ENCODE assay signal across 14 mouse cellular contexts in the genomic region with DNA sequence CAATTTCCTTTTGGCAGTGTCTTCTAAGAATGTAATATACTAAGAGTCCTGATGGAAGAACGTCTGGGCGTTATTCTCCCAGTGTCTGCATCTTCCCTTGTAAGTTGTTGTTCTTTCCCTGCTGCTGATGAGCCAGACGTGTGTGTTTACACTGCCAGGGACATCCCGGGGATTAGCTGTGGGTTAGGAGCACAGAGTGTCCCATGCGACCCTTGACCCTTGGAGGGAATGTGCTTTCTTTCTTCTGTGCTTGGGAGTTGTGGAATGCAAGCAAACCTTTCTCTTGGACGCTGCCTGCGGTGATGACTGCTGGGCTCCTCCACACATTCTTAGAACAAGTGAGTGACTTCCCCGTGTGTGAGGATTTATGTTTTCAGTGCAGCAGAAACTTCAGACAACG.
DNase-seq lines count a peak whose midpoint lies in the region; ATAC-seq and TF ChIP-seq lines count a peak whose summit lies in the region.
"Had no signal": no experiment of that assay in that cellular context is flagged by ENCODE, and none has a peak within 500 bp of the region (broad histone marks: within the 10 kb centered on the region; RNA-seq: fewer than 3 reads in every experiment).

No protein-coding gene starts in this region.

- H3K4me2 ChIP-seq in liver, embryonic 12.5 days: no peak overlapping the region
- no peak overlapping the region for H3K4me2 ChIP-seq in lung, postnatal 0 days (replicated peaks; ENCODE audit: low read depth, low read length)
- H3K4me2 ChIP-seq: embryonic facial prominence, embryonic 12.5 days; limb, embryonic 13.5 days had no signal

- DNase-seq in liver, adult 2 months (ENCODE audit: extremely low read depth, low read depth, low spot score): peak; percentile 16
- DNase-seq in ZHBTc4 (ENCODE audit: low read depth, low spot score): peak; percentile 20
- DNase-seq in forelimb bud, embryonic 11.5 days (ENCODE audit: low read depth, low spot score): peak; percentile 23
- peak; percentile 45 for DNase-seq in lung, postnatal 0 days (ENCODE audit: low spot score)
- no peak for DNase-seq in thymus, postnatal 0 days (ENCODE audit: low spot score)
- no peak for DNase-seq in layer of hippocampus, adult 8-10 months (ENCODE audit: low spot score in 2 of 2)
- DNase-seq: forebrain, postnatal 0 days; right cerebral cortex, postnatal 25 days; thymus, adult 2 months had no signal

- no peaks in the 10 kb centered on the region for H3K27me3 ChIP-seq in liver, adult 2 months (ENCODE audit: control insufficient read depth, insufficient read depth, low read length)
- no peaks in the 10 kb centered on the region for H3K27me3 ChIP-seq in liver, embryonic 12.5 days (replicated peaks)
- no peaks in the 10 kb centered on the region for H3K27me3 ChIP-seq in lung, postnatal 0 days (replicated peaks; ENCODE audit: insufficient read depth, low read length)
- H3K27me3 ChIP-seq: embryonic facial prominence, embryonic 12.5 days; limb, embryonic 13.5 days had no signal

- no peak for TF ChIP-seq POLR2A in liver, adult 2 months (IDR thresholded peaks at IDR 0.05; ENCODE audit: extremely low read depth, insufficient read depth, low read length)

- H3K9ac ChIP-seq in liver, adult 2 months (ENCODE audit: low read depth, low read length): no peak overlapping the region
- no peak overlapping the region for H3K9ac ChIP-seq in liver, embryonic 12.5 days
- H3K9ac ChIP-seq in lung, postnatal 0 days (replicated peaks; ENCODE audit: low read depth): no peak overlapping the region
- H3K9ac ChIP-seq: embryonic facial prominence, embryonic 12.5 days; forebrain, postnatal 0 days; limb, embryonic 13.5 days had no signal

- H3K27ac ChIP-seq in liver, adult 2 months (replicated peaks; ENCODE audit: insufficient read depth, low read depth, low read length): no peak overlapping the region
- no peak overlapping the region for H3K27ac ChIP-seq in liver, embryonic 12.5 days
- H3K27ac ChIP-seq in lung, postnatal 0 days (ENCODE audit: low read length): no peak overlapping the region
- H3K27ac ChIP-seq: embryonic facial prominence, embryonic 12.5 days; limb, embryonic 13.5 days had no signal

- H3K4me1 ChIP-seq in liver, adult 2 months (ENCODE audit: control insufficient read depth, insufficient read depth, low read length): no peaks in the 10 kb centered on the region; the same call in 1 of the 2 replicates
- no peaks in the 10 kb centered on the region for H3K4me1 ChIP-seq in liver, embryonic 12.5 days
- H3K4me1 ChIP-seq in lung, postnatal 0 days (ENCODE audit: insufficient read depth, low read depth, low read length): no peaks in the 10 kb centered on the region
- H3K4me1 ChIP-seq: embryonic facial prominence, embryonic 12.5 days; limb, embryonic 13.5 days had no signal

- WGBS in liver, adult 2 months: 28% methylated on average over 9 of the region's 9 CpGs
- whole genome bisulfite sequencing in liver, embryonic 12.5 days (ENCODE audit: insufficient replicate concordance): 52% methylated on average over 9 of the region's 9 CpGs
- WGBS in lung, postnatal 0 days: 16% methylated on average over 9 of the region's 9 CpGs

- H3K9me3 ChIP-seq in liver, embryonic 12.5 days (replicated peaks): no peaks in the 10 kb centered on the region
- H3K9me3 ChIP-seq in lung, postnatal 0 days (ENCODE audit: low read length): no peaks in the 10 kb centered on the region
- H3K9me3 ChIP-seq: embryonic facial prominence, embryonic 12.5 days; limb, embryonic 13.5 days had no signal

- H3K79me2 ChIP-seq in liver, adult 2 months (ENCODE audit: control insufficient read depth, insufficient read depth, low read length): no peaks in the 10 kb centered on the region

- H3K4me3 ChIP-seq in liver, adult 2 months (ENCODE audit: insufficient read depth, low read depth, low read length): no peak overlapping the region
- no peak overlapping the region for H3K4me3 ChIP-seq in liver, embryonic 12.5 days
- H3K4me3 ChIP-seq in lung, postnatal 0 days (ENCODE audit: low read depth, low read length): no peak overlapping the region
- H3K4me3 ChIP-seq: embryonic facial prominence, embryonic 12.5 days; limb, embryonic 13.5 days; myocyte had no signal

- TF ChIP-seq CTCF in liver, adult 2 months (IDR thresholded peaks at IDR 0.05; ENCODE audit: low read depth, low read length): no peak
- TF ChIP-seq CTCF in lung, postnatal 0 days (IDR thresholded peaks at IDR 0.05): no peak

- TF ChIP-seq EP300 in lung, postnatal 0 days (IDR thresholded peaks at IDR 0.05): peak; percentile 44; the same call in 1 of the 2 replicates

- H3K36me3 ChIP-seq in liver, adult 2 months (ENCODE audit: control insufficient read depth, insufficient read depth, low read length): peaks cover 3% of the 10 kb centered on the region; the same call in 1 of the 2 replicates
- peaks cover 5% of the 10 kb centered on the region for H3K36me3 ChIP-seq in liver, embryonic 12.5 days
- H3K36me3 ChIP-seq in lung, postnatal 0 days (ENCODE audit: insufficient read depth, low read length): no peaks in the 10 kb centered on the region
- H3K36me3 ChIP-seq: embryonic facial prominence, embryonic 12.5 days had no signal

- ATAC-seq in liver, embryonic 12.5 days: no peak
- ATAC-seq in lung, postnatal 0 days: peak; percentile 68
- no peak for ATAC-seq in frontal cortex, adult (ENCODE audit: low TSS enrichment)
- ATAC-seq: forebrain, postnatal 0 days had no signal

Comparison
In these comparisons a context has a peak if more than half of its experiments do, and no peak if none do; other contexts are left out.
1. DNase-seq: peak in liver, adult 2 months (single experiment), ZHBTc4 (single experiment), forelimb bud, embryonic 11.5 days (single experiment) and lung, postnatal 0 days (single experiment); none in thymus, postnatal 0 days (single experiment) and layer of hippocampus, adult 8-10 months (0 of 2).